Mouse (Mus musculus): ENCODE data around the gene Daam1. TPM values are rescaled to one million over a fixed set of nuclear protein-coding genes. Genes with fewer than 3 reads are reported as not detected.

Daam1 gene
- polyA plus RNA-seq, 2 experiments: 10.7 to 11.8 TPM

DNA sequence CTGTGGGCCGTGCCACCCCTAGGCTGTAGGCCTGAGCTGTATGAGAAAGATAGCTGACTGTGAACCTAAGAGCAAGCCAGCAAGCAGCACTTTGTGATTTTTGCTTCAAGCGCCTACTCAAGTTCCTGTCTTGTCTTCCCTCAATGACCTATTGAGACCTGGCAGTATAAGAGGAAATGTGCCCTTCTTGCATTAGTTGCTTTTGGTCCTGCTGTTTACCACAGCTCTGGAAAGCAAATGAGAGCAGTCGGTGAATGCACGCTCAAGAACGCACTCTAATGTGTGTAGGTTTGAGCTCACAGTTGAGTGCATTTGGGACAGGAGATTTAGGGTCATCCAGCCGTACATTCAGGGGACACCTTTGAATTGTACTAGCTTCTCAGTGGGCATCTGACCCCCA, 118.1 kb downstream of the Daam1 start:
- H3K4me3 ChIP-seq (replicated peaks; ENCODE audit: low read length): no peak overlapping the region
- ATAC-seq (ENCODE audit: low FRiP score, low read depth): no peak
- peaks cover 48% of the 10 kb centered on the region for H3K36me3 ChIP-seq (ENCODE audit: control insufficient read depth, insufficient read depth, low read length)
- no peaks in the 10 kb centered on the region for H3K27me3 ChIP-seq (ENCODE audit: control insufficient read depth, insufficient read depth, low read length)
- no peaks in the 10 kb centered on the region for H3K9me3 ChIP-seq (ENCODE audit: control insufficient read depth, low read length)
- 96% methylated on average over 6 of the region's 6 CpGs for WGBS
- DNase-seq (ENCODE audit: low spot score): no peak
- no peak overlapping the region for H3K9ac ChIP-seq (ENCODE audit: low read depth, low read length, severe bottlenecking)
- no peak overlapping the region for H3K27ac ChIP-seq (replicated peaks; ENCODE audit: low read depth, low read length)
- no peak for TF ChIP-seq POLR2A (IDR thresholded peaks at IDR 0.05; ENCODE audit: borderline replicate concordance, extremely low read depth, insufficient read depth, insufficient read length)
- H3K4me2 ChIP-seq (replicated peaks; ENCODE audit: low read depth, low read length, severe bottlenecking): no peak overlapping the region
- H3K4me1 ChIP-seq (ENCODE audit: control insufficient read depth, insufficient read depth, low read length): peaks cover 6% of the 10 kb centered on the region

DNA sequence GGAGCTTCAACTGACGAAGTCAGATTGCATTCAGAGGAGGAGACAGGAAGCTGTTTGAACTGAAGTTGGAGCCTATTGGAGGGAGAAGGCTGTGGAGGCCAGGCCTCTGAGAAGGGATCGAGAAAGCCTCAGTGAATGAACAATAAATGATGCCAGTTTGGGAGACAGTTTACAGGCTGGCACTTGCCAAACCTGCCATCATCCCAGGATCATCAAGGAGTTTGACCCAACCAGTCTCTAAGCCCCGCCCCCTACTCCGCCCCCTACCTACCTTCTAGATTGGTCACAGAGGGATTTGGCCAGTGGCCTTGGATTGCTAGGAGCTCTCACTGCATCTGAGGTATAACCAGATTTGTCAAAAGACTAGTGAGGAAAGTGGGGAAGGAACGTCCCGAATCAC, 118.7 kb downstream of the Daam1 start:
- H3K27me3 ChIP-seq (ENCODE audit: control insufficient read depth, insufficient read depth, low read length): no peaks in the 10 kb centered on the region
- ATAC-seq (ENCODE audit: low FRiP score, low read depth) (no peak), DNase-seq (ENCODE audit: low spot score) (no peak)
- H3K4me3 ChIP-seq (replicated peaks; ENCODE audit: low read length): no peak overlapping the region
- 85% methylated on average over 6 of the region's 6 CpGs for WGBS
- no peak overlapping the region for H3K4me2 ChIP-seq (replicated peaks; ENCODE audit: low read depth, low read length, severe bottlenecking)
- H3K9ac ChIP-seq (ENCODE audit: low read depth, low read length, severe bottlenecking): no peak overlapping the region
- H3K36me3 ChIP-seq (ENCODE audit: control insufficient read depth, insufficient read depth, low read length): peaks cover 41% of the 10 kb centered on the region
- H3K27ac ChIP-seq (replicated peaks; ENCODE audit: low read depth, low read length): no peak overlapping the region
- no peaks in the 10 kb centered on the region for H3K9me3 ChIP-seq (ENCODE audit: control insufficient read depth, low read length)
- peaks cover 7% of the 10 kb centered on the region for H3K4me1 ChIP-seq (ENCODE audit: control insufficient read depth, insufficient read depth, low read length)
- TF ChIP-seq POLR2A (IDR thresholded peaks at IDR 0.05; ENCODE audit: borderline replicate concordance, extremely low read depth, insufficient read depth, insufficient read length): no peak

DNA sequence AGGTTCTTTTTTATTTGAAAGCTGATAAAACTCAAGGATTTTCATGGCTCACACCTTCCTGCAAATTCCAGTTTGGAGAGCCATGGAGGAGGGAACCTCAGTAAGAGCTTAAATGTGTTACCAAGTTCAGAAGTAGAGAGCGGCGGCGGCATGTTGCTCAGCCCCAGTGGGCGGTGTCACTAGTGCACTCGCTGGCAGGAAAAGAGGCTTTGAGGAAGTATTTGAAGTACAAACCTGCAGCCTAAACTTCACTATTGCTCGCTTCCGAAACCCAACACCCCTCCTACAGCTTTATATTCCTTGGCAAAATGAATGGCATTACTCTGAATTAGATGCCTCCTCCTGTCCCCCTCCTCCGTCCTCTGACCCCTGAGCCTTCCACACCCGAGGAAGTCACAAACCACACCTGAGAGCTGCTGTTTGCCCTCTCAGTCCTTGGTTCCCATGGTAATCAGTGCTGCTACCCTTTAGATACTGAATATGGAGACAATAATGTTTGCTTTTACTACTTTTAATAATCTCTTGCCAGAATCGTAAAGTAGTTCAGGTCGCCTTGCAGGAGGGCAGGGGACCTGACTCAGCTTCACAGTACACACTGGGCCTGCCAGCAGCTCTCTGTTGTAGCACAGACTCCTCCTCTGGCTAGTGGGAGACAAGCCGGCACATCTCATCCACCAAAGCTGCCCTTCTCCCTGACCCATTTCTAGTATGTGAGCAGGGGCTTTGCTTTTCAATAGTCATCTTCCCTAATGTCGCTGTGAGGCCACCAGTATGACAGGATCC, 119.4 kb downstream of the Daam1 start:
- DNase-seq (ENCODE audit: low spot score) (no peak), ATAC-seq (ENCODE audit: low FRiP score, low read depth) (no peak)
- no peak overlapping the region for H3K4me2 ChIP-seq (replicated peaks; ENCODE audit: low read depth, low read length, severe bottlenecking)
- no peak overlapping the region for H3K27ac ChIP-seq (replicated peaks; ENCODE audit: low read depth, low read length)
- H3K4me1 ChIP-seq (ENCODE audit: control insufficient read depth, insufficient read depth, low read length): peaks cover 7% of the 10 kb centered on the region
- WGBS: 77% methylated on average over 13 of the region's 13 CpGs
- TF ChIP-seq POLR2A (IDR thresholded peaks at IDR 0.05; ENCODE audit: borderline replicate concordance, extremely low read depth, insufficient read depth, insufficient read length): no peak
- H3K9ac ChIP-seq (ENCODE audit: low read depth, low read length, severe bottlenecking): no peak overlapping the region
- H3K36me3 ChIP-seq (ENCODE audit: control insufficient read depth, insufficient read depth, low read length): peaks cover 38% of the 10 kb centered on the region
- H3K4me3 ChIP-seq (replicated peaks; ENCODE audit: low read length): no peak overlapping the region
- H3K27me3 ChIP-seq (ENCODE audit: control insufficient read depth, insufficient read depth, low read length): no peaks in the 10 kb centered on the region
- no peaks in the 10 kb centered on the region for H3K9me3 ChIP-seq (ENCODE audit: control insufficient read depth, low read length)

DNA sequence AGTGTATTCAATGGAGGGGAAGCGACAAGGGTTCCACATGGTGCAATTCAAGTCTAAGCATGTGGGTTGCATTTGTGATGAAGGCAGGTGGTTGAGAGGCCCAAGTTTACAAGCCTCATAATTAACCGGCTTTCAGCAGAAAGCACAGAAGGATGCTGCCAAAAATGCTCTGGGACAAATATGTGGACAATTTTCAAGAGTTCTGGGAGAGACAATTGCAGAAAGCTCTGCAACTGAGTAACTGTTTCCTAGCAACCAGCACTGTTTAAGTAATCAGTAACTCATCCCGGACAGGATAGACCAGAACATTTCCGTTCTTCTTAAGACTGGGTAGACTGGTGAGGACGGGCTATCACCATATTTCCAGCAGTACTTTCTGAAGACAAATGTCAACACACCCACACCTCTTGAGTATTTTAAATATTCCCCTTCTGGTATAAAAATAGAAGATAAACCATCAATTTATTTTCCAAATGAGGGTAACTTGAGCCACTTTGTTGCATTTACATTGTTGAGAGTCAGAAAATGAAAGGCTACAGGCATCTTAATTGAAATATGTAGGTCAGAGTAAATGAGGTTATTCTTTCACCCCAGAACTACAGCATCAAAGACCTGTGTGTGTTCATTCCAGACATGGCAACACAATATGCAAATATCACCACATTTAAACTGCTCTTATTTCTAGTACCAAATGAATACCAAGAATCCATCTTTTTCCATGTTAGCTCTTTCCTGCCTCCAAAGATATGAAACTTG, 123.5 kb downstream of the Daam1 start:
- TF ChIP-seq POLR2A (IDR thresholded peaks at IDR 0.05; ENCODE audit: borderline replicate concordance, extremely low read depth, insufficient read depth, insufficient read length): no peak
- no peaks in the 10 kb centered on the region for H3K9me3 ChIP-seq (ENCODE audit: control insufficient read depth, low read length)
- peaks cover 7% of the 10 kb centered on the region for H3K4me1 ChIP-seq (ENCODE audit: control insufficient read depth, insufficient read depth, low read length)
- H3K4me3 ChIP-seq (replicated peaks; ENCODE audit: low read length): no peak overlapping the region
- ATAC-seq (ENCODE audit: low FRiP score, low read depth) (peak; percentile 62; the same call in 1 of the 2 replicates), DNase-seq (ENCODE audit: low spot score) (peak; percentile 70)
- no peak overlapping the region for H3K9ac ChIP-seq (ENCODE audit: low read depth, low read length, severe bottlenecking)
- H3K36me3 ChIP-seq (ENCODE audit: control insufficient read depth, insufficient read depth, low read length): peaks cover 13% of the 10 kb centered on the region
- H3K4me2 ChIP-seq (replicated peaks; ENCODE audit: low read depth, low read length, severe bottlenecking): no peak overlapping the region
- H3K27me3 ChIP-seq (ENCODE audit: control insufficient read depth, insufficient read depth, low read length): no peaks in the 10 kb centered on the region
- 42% methylated on average over 5 of the region's 5 CpGs for WGBS
- H3K27ac ChIP-seq (replicated peaks; ENCODE audit: low read depth, low read length): no peak overlapping the region

DNA sequence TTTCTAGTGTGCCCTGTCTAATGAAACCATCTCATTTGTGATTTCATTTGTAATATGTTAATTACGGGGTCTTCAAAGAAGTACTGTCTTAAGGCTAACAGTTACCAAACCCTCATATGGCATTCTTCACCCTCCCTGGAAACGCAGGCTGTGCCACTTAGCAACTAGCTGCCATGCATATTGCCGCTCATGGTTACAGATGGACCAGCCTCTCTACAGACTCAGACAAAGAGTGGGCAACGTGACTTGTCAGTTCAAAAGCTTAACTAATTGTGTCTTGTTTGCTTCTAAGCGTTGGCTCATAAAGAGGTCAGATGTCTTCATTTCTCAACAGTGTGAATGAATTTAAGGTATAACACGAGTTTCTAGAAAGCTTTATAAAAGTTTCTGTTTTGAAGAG, 126.1 kb downstream of the Daam1 start:
- DNase-seq (ENCODE audit: low spot score) (no peak), ATAC-seq (ENCODE audit: low FRiP score, low read depth) (no peak)
- Histone ChIP-seq H3K36me3 (ENCODE audit: control insufficient read depth, insufficient read depth, low read length) (peaks cover 18% of the 10 kb centered on the region), H3K9ac (ENCODE audit: low read depth, low read length, severe bottlenecking) (no peak overlapping the region), H3K27ac (replicated peaks; ENCODE audit: low read depth, low read length) (no peak overlapping the region), H3K9me3 (ENCODE audit: control insufficient read depth, low read length) (no peaks in the 10 kb centered on the region), H3K4me1 (ENCODE audit: control insufficient read depth, insufficient read depth, low read length) (peaks cover 7% of the 10 kb centered on the region), H3K4me2 (replicated peaks; ENCODE audit: low read depth, low read length, severe bottlenecking) (no peak overlapping the region), H3K27me3 (ENCODE audit: control insufficient read depth, insufficient read depth, low read length) (no peaks in the 10 kb centered on the region), H3K4me3 (replicated peaks; ENCODE audit: low read length) (no peak overlapping the region)
- TF ChIP-seq POLR2A (IDR thresholded peaks at IDR 0.05; ENCODE audit: borderline replicate concordance, extremely low read depth, insufficient read depth, insufficient read length): no peak
- WGBS: 65% methylated on average over 6 of the region's 6 CpGs

Data from limb, embryonic 14.5 days (tissue).